Mouse (Mus musculus): Measurements from ENCODE around the gene Sergef.

GRCm38 (mm10) chr7:46607031-46607426, 32.6 kb downstream of the Sergef start:
- TF ChIP-seq CTCF (IDR thresholded peaks at IDR 0.05; ENCODE audit: low read depth) (no peak), EP300 (IDR thresholded peaks at IDR 0.05; ENCODE audit: low read depth) (no peak)
